Mouse (Mus musculus): Measurements from ENCODE around the gene Tmc3.

GRCm38 (mm10) chr7:83627369-83627768 lies 42.6 kb downstream of the Tmc3 start:
- no peak for TF ChIP-seq HCFC1 (IDR thresholded peaks at IDR 0.05; ENCODE audit: borderline replicate concordance, insufficient read depth, low read length)
- TF ChIP-seq ZNF384 (IDR thresholded peaks at IDR 0.05; ENCODE audit: low read depth, low read length) = no peak
- no peak for TF ChIP-seq ZC3H11A (IDR thresholded peaks at IDR 0.05; ENCODE audit: borderline replicate concordance, low read depth, low read length)
